Mouse (Mus musculus): Measurements from ENCODE around the gene Slc36a3.
A peak's percentile ranks its signal among the peaks of the same experiment; 100 is the strongest.
"Not testable (repeated sequence)": the region's sequence is repeated elsewhere in the genome, so short reads cannot be mapped to it uniquely, and the experiment has no call there.

The Slc36a3 gene

GRCm38 (mm10) chr11:55144011-55144410 lies 7.5 kb downstream of the Slc36a3 start:
- DNase-seq (ENCODE audit: low read depth): no peak

- no peak for DNase-seq (ENCODE audit: low read depth)
Measured at GRCm38 (mm10) chr11:55141502-55141901, 10.0 kb downstream of the Slc36a3 start.

GRCm38 (mm10) chr11:55137646-55138045 lies 13.9 kb downstream of the Slc36a3 start:
- DNase-seq (ENCODE audit: low read depth): no peak

GRCm38 (mm10) chr11:55136770-55137547 lies 14.5 kb downstream of the Slc36a3 start:
- no peak for DNase-seq (ENCODE audit: low read depth)

- DNase-seq (ENCODE audit: low read depth): no peak
Measured at GRCm38 (mm10) chr11:55134871-55135270, 16.6 kb downstream of the Slc36a3 start.

- no peak for DNase-seq (ENCODE audit: low read depth)
Measured at GRCm38 (mm10) chr11:55134407-55134806, 17.1 kb downstream of the Slc36a3 start.

GRCm38 (mm10) chr11:55133204-55133603 lies 18.3 kb downstream of the Slc36a3 start:
- no peak for DNase-seq (ENCODE audit: low read depth)

- DNase-seq (ENCODE audit: low read depth): no peak
Measured at GRCm38 (mm10) chr11:55131946-55132345, 19.6 kb downstream of the Slc36a3 start.

- peak; percentile 46 for DNase-seq (ENCODE audit: low read depth)
Measured at GRCm38 (mm10) chr11:55131077-55131742, 20.3 kb downstream of the Slc36a3 start.

GRCm38 (mm10) chr11:55128411-55128810 lies 23.1 kb downstream of the Slc36a3 start:
- no peak for DNase-seq (ENCODE audit: low read depth)

- no peak for DNase-seq (ENCODE audit: low read depth)
Measured at GRCm38 (mm10) chr11:55127937-55128336, 23.6 kb downstream of the Slc36a3 start.

- DNase-seq (ENCODE audit: low read depth): no peak
Measured at GRCm38 (mm10) chr11:55126663-55127062, 24.8 kb downstream of the Slc36a3 start.

GRCm38 (mm10) chr11:55121430-55121829 lies 30.1 kb downstream of the Slc36a3 start:
- DNase-seq (ENCODE audit: low read depth): no peak

- DNase-seq (ENCODE audit: low read depth): no peak
Measured at GRCm38 (mm10) chr11:55120821-55121271, 30.7 kb downstream of the Slc36a3 start.

GRCm38 (mm10) chr11:55120279-55120678 lies 31.2 kb downstream of the Slc36a3 start:
- DNase-seq (ENCODE audit: low read depth): no peak

- DNase-seq (ENCODE audit: low read depth): no peak
Measured at GRCm38 (mm10) chr11:55117031-55117430, 34.5 kb downstream of the Slc36a3 start.

GRCm38 (mm10) chr11:55116004-55116403 lies 35.5 kb downstream of the Slc36a3 start:
- DNase-seq (ENCODE audit: low read depth): no peak

GRCm38 (mm10) chr11:55114291-55114690 lies 37.2 kb downstream of the Slc36a3 start:
- DNase-seq (ENCODE audit: low read depth): no peak

GRCm38 (mm10) chr11:55113861-55114250 lies 37.7 kb downstream of the Slc36a3 start:
- not testable (repeated sequence) for DNase-seq (ENCODE audit: low read depth)

GRCm38 (mm10) chr11:55113209-55113860 lies 38.2 kb downstream of the Slc36a3 start:
- DNase-seq (ENCODE audit: low read depth): no peak

- no peak for DNase-seq (ENCODE audit: low read depth)
Measured at GRCm38 (mm10) chr11:55110566-55111169, 40.8 kb downstream of the Slc36a3 start.

GRCm38 (mm10) chr11:55109521-55110300 lies 41.8 kb downstream of the Slc36a3 start:
- DNase-seq (ENCODE audit: low read depth): no peak

Data from c-Kit-positive CD71-positive TER-119-negative erythroid progenitor cells, embryonic 14.5 days (primary cell).